Mouse (Mus musculus) heart, embryonic 10.5 days (tissue): ENCODE results near the gene Slc10a4. TPM values are rescaled to one million over a fixed set of nuclear protein-coding genes. Genes with fewer than 3 reads are reported as not detected.
"Not testable (repeated sequence)": the region's sequence is repeated elsewhere in the genome, so short reads cannot be mapped to it uniquely, and the experiment has no call there.

Experiments used
- DNase-seq: peaks from one replicate; pipeline ENCODE4 v3.0.0-alpha.2; 2017; ENCODE audit warnings: low spot score
- H3K27ac ChIP-seq: fragments of 300-500 bp; sonication (generic); 2 replicates; pipeline ENCODE4 v1.5.1; 2016; ENCODE audit warnings: mild to moderate bottlenecking
- H3K27me3 ChIP-seq: fragments of 300-500 bp; sonication (generic); 2 replicates; pipeline ENCODE4 v1.6.1; 2016; ENCODE audit warnings: mild to moderate bottlenecking; ENCODE audit not compliant: poor library complexity, insufficient read depth, severe bottlenecking
- H3K36me3 ChIP-seq: fragments of 300-500 bp; sonication (generic); 2 replicates; pipeline ENCODE4 v1.6.1; 2016; ENCODE audit warnings: mild to moderate bottlenecking, moderate library complexity
- H3K4me1 ChIP-seq: fragments of 300-500 bp; sonication (generic); 2 replicates; pipeline ENCODE4 v1.6.1; 2016; ENCODE audit warnings: mild to moderate bottlenecking
- H3K4me3 ChIP-seq: fragments of 300-500 bp; sonication (generic); 2 replicates; pipeline ENCODE4 v1.5.1; 2016; ENCODE audit warnings: mild to moderate bottlenecking, moderate library complexity
- H3K9me3 ChIP-seq: fragments of 300-500 bp; sonication (generic); 2 replicates; pipeline ENCODE4 v1.6.1; 2016; ENCODE audit warnings: mild to moderate bottlenecking, moderate library complexity
- whole genome bisulfite sequencing: fragments of 180-500 bp; shearing (Covaris S2); methylation state at CpG from one replicate; pipeline ENCODE4 v1.1.7; 2016; 5-methylcytosine and 5-hydroxymethylcytosine counted together
- polyA plus RNA-seq: library from polyadenylated mRNA; unstranded; fragments of >200 nt; fragmentation: Nextera tagmentation; extraction: Ambion mirVana; gene quantifications from 2 replicates; pipeline ENCODE4 v1.2.1, GENCODE M21; 2016

Slc10a4 gene
- polyA plus RNA-seq, 1 experiment from 2014 or later = 0.30 TPM

DNA sequence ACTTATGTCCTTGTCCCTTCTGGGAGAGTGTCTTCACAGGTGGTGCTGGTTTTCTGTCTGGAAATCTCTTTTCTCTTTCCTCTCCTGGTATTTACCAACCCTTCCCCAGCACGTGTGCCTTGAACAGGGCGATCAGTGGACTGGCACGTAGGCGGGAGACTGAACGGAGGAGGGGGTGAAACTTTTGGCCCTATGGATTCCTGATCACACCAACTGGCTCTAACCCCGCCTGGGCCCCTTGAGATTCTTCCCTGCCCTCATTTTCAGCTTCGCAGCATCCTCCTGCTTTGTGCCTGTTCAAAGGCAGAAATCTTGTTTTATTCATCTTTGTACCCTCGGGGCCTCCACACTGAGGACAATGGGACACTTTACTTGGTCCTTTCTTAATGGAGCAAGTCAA is 12.3 kb upstream of the Slc10a4 start:
- WGBS = 70% methylated on average over 8 of the region's 8 CpGs
- H3K27ac ChIP-seq = no peak overlapping the region

DNA sequence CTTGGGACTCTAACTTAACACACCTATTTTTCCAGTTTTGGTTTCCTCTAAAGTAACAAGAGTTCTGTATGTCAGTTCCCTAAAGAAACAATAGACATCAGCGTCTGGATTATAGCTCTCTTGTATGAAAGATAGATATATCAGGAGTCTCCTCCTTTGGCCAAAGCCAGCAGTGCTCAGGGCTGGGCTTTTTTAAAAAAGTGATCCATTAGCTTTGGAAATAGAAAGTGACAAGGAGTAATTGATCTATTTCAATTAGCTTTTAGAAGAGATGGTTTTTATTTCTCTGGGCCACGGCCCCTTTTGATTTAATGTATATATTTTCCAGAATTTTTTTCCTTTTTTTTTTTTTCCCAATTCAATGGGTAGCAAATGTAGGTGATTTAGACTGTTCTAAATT is 11.8 kb upstream of the Slc10a4 start:
- 78% methylated on average over 2 of the region's 2 CpGs for WGBS
- peak; percentile 38 for DNase-seq
- peaks cover 7% of the 10 kb centered on the region; the same call in 1 of the 2 replicates for H3K4me1 ChIP-seq
- H3K27me3 ChIP-seq = no peaks in the 10 kb centered on the region
- no peaks in the 10 kb centered on the region for H3K9me3 ChIP-seq
- no peak overlapping the region for H3K27ac ChIP-seq
- no peak overlapping the region for H3K4me3 ChIP-seq
- H3K36me3 ChIP-seq = no peaks in the 10 kb centered on the region

More for the DNA sequence above, 12.3 kb upstream of the Slc10a4 start:
- H3K4me1 ChIP-seq = peaks cover 7% of the 10 kb centered on the region; the same call in 1 of the 2 replicates
- peak; percentile 56 for DNase-seq
- no peak overlapping the region for H3K4me3 ChIP-seq
- no peaks in the 10 kb centered on the region for H3K36me3 ChIP-seq
- no peaks in the 10 kb centered on the region for H3K27me3 ChIP-seq
- no peaks in the 10 kb centered on the region for H3K9me3 ChIP-seq

DNA sequence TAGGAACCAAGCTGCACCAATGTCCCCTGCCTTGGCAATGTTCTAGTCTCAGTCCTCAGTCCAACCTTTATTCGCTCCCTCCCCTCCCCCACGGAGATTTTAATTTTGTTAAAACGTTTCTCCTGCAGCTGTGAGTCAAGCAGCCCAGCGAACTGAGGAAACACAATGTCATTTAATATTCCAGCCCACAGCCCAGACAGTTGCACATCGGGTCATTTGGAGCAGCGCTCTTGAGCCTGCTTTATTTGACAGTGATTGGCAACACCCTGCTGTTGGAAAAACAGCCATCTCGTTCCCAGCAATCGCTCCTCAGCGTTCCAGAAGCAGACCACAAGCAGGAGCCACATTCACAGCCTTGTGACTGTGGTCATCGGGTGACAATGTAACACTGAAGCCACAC is 11.3 kb upstream of the Slc10a4 start:
- H3K9me3 ChIP-seq = no peaks in the 10 kb centered on the region
- DNase-seq = peak; percentile 63
- H3K36me3 ChIP-seq = no peaks in the 10 kb centered on the region
- H3K27ac ChIP-seq = no peak overlapping the region
- no peaks in the 10 kb centered on the region for H3K27me3 ChIP-seq
- H3K4me3 ChIP-seq = no peak overlapping the region
- WGBS = 35% methylated on average over 10 of the region's 10 CpGs
- H3K4me1 ChIP-seq = peaks cover 5% of the 10 kb centered on the region; the same call in 1 of the 2 replicates

DNA sequence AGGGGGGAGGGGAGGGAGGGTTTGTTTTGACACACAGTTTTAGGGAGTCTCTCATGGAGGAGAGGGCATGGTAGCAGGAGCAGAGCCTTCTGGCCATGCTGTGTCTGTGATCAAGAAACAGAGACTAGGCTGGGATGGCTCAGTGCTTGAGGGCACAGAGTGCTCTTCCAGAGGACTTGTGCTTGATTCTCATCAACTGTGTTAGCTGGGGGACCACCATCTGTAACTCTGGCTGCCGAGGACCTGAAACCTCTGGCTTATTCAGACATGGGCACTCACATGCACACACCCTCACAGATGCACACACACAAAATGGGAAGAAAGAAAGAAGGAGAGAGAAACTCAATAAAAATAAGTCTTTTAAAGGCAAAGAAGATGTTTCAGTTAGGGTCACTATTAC is 8.1 kb upstream of the Slc10a4 start:
- H3K27ac ChIP-seq, H3K9me3 ChIP-seq, H3K4me1 ChIP-seq, H3K27me3 ChIP-seq, H3K4me3 ChIP-seq, H3K36me3 ChIP-seq: not testable (repeated sequence)
- peak; percentile 51 for DNase-seq
- WGBS = 73% methylated on average over 1 of the region's 1 CpGs

- Histone ChIP-seq H3K4me3 (no peak overlapping the region), H3K27me3 (peaks cover 47% of the 10 kb centered on the region), H3K36me3 (no peaks in the 10 kb centered on the region), H3K9me3 (no peaks in the 10 kb centered on the region), H3K27ac (no peak overlapping the region), H3K4me1 (peaks cover 7% of the 10 kb centered on the region)
- WGBS = 79% methylated on average over 5 of the region's 5 CpGs
- peak; percentile 57 for DNase-seq
These were observed 2.6 kb upstream of the Slc10a4 start for GRCm38 (mm10) chr5:73004046-73004445.

- peak overlapping the region; percentile 53 for H3K4me3 ChIP-seq
- H3K36me3 ChIP-seq = no peaks in the 10 kb centered on the region
- DNase-seq = peak; percentile 58
- H3K27ac ChIP-seq = no peak overlapping the region
- H3K9me3 ChIP-seq = no peaks in the 10 kb centered on the region
- WGBS = 38% methylated on average over 5 of the region's 5 CpGs
- H3K27me3 ChIP-seq = peaks cover 62% of the 10 kb centered on the region
- H3K4me1 ChIP-seq = peaks cover 7% of the 10 kb centered on the region
These were observed 888 bp downstream of the Slc10a4 start for GRCm38 (mm10) chr5:73007582-73007959.

DNA sequence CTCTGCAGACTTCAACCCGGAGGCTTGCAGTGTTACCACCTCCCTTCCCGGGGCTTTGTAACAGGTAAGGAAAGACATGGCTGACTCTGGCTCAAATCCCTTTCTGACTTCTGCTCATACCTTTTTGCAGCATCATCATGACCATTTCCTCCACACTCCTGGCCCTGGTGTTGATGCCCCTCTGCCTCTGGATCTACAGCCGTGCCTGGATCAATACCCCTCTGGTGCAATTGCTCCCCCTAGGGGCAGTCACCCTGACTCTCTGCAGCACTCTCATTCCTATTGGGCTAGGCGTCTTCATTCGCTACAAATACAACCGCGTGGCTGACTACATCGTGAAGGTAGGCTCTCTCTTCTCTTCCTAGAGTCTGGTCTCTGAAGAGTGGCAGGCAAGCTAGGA is 1.5 kb downstream of the Slc10a4 start:
- not testable (repeated sequence) for H3K27ac ChIP-seq, H3K4me3 ChIP-seq, H3K36me3 ChIP-seq, H3K4me1 ChIP-seq, H3K9me3 ChIP-seq
- H3K27me3 ChIP-seq = peaks cover 69% of the 10 kb centered on the region
- whole genome bisulfite sequencing = 30% methylated on average over 8 of the region's 8 CpGs
- DNase-seq = peak; percentile 70

DNA sequence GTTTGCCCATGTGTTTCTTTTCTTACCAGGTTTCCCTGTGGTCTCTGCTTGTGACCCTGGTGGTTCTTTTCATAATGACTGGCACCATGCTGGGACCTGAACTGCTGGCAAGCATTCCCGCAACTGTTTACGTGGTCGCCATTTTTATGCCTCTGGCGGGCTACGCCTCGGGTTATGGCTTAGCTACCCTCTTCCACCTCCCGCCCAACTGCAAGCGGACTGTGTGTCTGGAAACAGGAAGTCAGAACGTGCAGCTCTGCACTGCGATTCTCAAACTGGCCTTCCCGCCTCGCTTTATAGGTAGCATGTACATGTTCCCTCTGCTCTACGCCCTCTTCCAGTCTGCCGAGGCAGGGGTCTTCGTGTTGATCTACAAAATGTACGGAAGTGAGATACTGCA is 5.1 kb downstream of the Slc10a4 start:
- peaks cover 11% of the 10 kb centered on the region for H3K4me1 ChIP-seq
- not testable (repeated sequence) for H3K4me3 ChIP-seq, H3K36me3 ChIP-seq, H3K9me3 ChIP-seq, H3K27ac ChIP-seq
- H3K27me3 ChIP-seq = peaks cover 68% of the 10 kb centered on the region
- peak; percentile 64 for DNase-seq
- 87% methylated on average over 16 of the region's 16 CpGs for WGBS

- not testable (repeated sequence) for H3K27ac ChIP-seq, H3K36me3 ChIP-seq, H3K9me3 ChIP-seq, H3K4me1 ChIP-seq
- peak; percentile 51 for DNase-seq
- Histone ChIP-seq H3K4me3 (peak overlapping the region; percentile 60), H3K27me3 (peaks cover 58% of the 10 kb centered on the region)
- 18% methylated on average over 25 of the region's 27 CpGs for WGBS
These were observed 6.4 kb downstream of the Slc10a4 start for GRCm38 (mm10) chr5:73012884-73013610.

DNA sequence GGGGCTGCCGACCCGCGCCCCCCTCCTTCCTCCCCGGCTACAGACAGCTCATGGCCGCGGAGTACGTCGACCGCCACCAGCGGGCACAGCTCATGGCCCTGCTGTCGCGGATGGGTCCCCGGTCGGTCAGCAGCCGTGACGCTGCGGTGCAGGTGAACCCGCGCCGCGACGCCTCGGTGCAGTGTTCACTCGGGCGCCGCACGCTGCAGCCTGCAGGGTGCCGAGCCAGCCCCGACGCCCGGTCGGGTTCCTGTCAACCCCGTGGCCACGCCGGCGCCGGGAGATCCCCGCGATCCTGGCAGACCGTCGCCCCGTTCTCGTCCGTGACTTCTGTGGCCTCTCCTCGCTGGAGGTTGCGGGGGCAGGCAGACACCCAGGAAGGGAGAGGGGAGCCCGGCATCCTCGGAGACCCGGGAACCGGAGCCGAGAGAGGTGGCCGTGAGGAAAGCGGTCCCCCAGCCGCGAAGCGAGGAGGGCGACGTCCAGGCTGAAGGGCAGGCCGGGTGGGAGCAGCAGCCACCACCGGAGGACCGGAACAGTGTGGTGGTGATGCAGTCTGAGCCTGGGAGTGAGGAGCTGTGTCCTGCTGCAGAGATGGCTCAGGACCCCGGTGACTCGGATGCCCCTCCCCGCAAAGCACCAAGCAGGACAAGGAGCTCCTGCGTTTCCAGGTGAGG is 7.1 kb downstream of the Slc10a4 start:
- WGBS = 2% methylated on average over 60 of the region's 65 CpGs
- peaks cover 51% of the 10 kb centered on the region for H3K27me3 ChIP-seq

GRCm38 (mm10) chr5:73014745-73015144 is 8.1 kb downstream of the Slc10a4 start:
- Histone ChIP-seq H3K36me3 (no peaks in the 10 kb centered on the region), H3K9me3 (no peaks in the 10 kb centered on the region), H3K27me3 (peaks cover 46% of the 10 kb centered on the region), H3K27ac (no peak overlapping the region), H3K4me1 (peaks cover 6% of the 10 kb centered on the region; the same call in 1 of the 2 replicates), H3K4me3 (no peak overlapping the region)
- peak; percentile 22 for DNase-seq
- WGBS = 57% methylated on average over 9 of the region's 9 CpGs

More for the DNA sequence above, 7.1 kb downstream of the Slc10a4 start:
- DNase-seq, H3K36me3 ChIP-seq, H3K4me1 ChIP-seq, H3K9me3 ChIP-seq, H3K27ac ChIP-seq: not testable (repeated sequence)
- H3K4me3 ChIP-seq = peak overlapping the region; percentile 60

DNA sequence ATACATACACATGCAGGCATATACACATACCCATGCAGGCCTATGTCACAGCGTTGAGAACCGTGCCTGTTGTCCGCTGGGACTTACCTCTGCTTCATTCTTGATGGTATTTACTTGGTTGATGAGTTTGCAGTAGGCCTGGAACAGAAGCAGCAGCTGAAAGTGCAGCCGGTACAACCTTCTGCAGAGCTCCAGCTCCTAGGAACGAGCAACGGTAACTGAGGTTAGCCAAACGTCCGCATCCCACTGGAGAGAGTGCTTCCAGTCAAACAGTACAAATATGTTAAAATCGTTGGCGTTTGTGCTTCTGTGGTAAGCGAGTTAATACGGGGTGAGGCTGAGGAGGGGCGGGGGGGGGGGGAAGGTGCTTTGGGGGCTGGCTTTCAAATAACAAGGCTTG is 17.1 kb downstream of the Slc10a4 start:
- H3K36me3 ChIP-seq = peaks cover 52% of the 10 kb centered on the region
- H3K4me1 ChIP-seq = peaks cover 5% of the 10 kb centered on the region

DNA sequence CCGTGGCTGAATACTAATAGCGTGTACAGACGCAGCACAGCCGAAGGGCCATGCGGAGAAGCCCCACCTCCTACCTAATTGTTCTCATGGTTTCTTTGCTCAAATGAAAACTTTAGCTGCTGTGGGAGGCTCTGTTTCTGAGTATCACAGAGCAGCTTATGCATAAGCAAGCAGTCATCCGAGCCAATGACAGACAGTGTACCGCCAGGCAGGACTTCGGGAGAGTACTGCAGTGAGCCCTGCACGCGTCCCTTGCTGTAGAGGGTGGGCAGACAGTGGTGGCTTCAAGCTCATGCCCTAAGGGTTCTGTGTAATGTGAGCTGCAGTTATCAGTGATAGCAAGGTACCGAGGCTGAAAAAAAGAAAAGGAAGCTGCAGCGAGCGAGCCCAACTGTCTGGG is 22.0 kb downstream of the Slc10a4 start:
- Histone ChIP-seq H3K27me3 (no peaks in the 10 kb centered on the region), H3K4me3 (no peak overlapping the region), H3K4me1 (peaks cover 9% of the 10 kb centered on the region), H3K9me3 (no peaks in the 10 kb centered on the region), H3K36me3 (peaks cover 78% of the 10 kb centered on the region), H3K27ac (no peak overlapping the region)
- peak; percentile 77 for DNase-seq
- WGBS = 44% methylated on average over 13 of the region's 13 CpGs

More for the DNA sequence above, 17.1 kb downstream of the Slc10a4 start:
- Histone ChIP-seq H3K27ac (no peak overlapping the region), H3K4me3 (no peak overlapping the region), H3K27me3 (no peaks in the 10 kb centered on the region), H3K9me3 (no peaks in the 10 kb centered on the region)
- 95% methylated on average over 13 of the region's 13 CpGs for WGBS
- DNase-seq = peak; percentile 59
